Mouse (Mus musculus) A20 (cell line): ENCODE data around the gene AC124502.3.

Experiments
- DNase-seq: peaks from one replicate; pipeline ENCODE4 v3.0.0-alpha.2; 2011; ENCODE audit warnings: low read depth, low spot score

The AC124502.3 gene

GRCm38 (mm10) chr19:5038709-5039156, at the start of gene AC124502.3, which contains the start of gene B4gat1:
AC124502.3 (plus strand) TSS chr19:5038891.
B4gat1 (plus strand) TSS chr19:5038826.
- DNase-seq = peak; percentile 94

- peak; percentile 78 for DNase-seq
Observed at GRCm38 (mm10) chr19:4989013-4989412, 49.7 kb upstream of the AC124502.3 start.

GRCm38 (mm10) chr19:4989434-4990255, 49.0 kb upstream of the AC124502.3 start:
- DNase-seq = no peak

- DNase-seq = no peak
Observed at GRCm38 (mm10) chr19:4990256-4990625, 48.5 kb upstream of the AC124502.3 start, which contains the start of gene Npas4. Npas4 (minus strand) TSS chr19:4990316.

- DNase-seq = no peak
Observed at GRCm38 (mm10) chr19:4990716-4991115, 48.0 kb upstream of the AC124502.3 start.

- no peak for DNase-seq
Observed at GRCm38 (mm10) chr19:4992371-4992770, 46.3 kb upstream of the AC124502.3 start.

- no peak for DNase-seq
Observed at GRCm38 (mm10) chr19:4992904-4993303, 45.8 kb upstream of the AC124502.3 start.

GRCm38 (mm10) chr19:4994043-4994442, 44.6 kb upstream of the AC124502.3 start:
- no peak for DNase-seq

- no peak for DNase-seq
Observed at GRCm38 (mm10) chr19:4999445-5000140, 39.1 kb upstream of the AC124502.3 start.

- DNase-seq = peak; percentile 64
Observed at GRCm38 (mm10) chr19:5001666-5002406, 36.9 kb upstream of the AC124502.3 start.

GRCm38 (mm10) chr19:5003644-5004043, 35.0 kb upstream of the AC124502.3 start:
- DNase-seq = peak; percentile 12

- no peak for DNase-seq
Observed at GRCm38 (mm10) chr19:5004925-5005324, 33.8 kb upstream of the AC124502.3 start.

GRCm38 (mm10) chr19:5013138-5013537, 25.6 kb upstream of the AC124502.3 start:
- DNase-seq = no peak

GRCm38 (mm10) chr19:5014961-5015398, 23.7 kb upstream of the AC124502.3 start:
- DNase-seq = peak; percentile 65

GRCm38 (mm10) chr19:5016221-5016742, 22.4 kb upstream of the AC124502.3 start:
- DNase-seq = no peak

- DNase-seq = peak; percentile 78
Observed at GRCm38 (mm10) chr19:5016782-5017181, 21.9 kb upstream of the AC124502.3 start.

GRCm38 (mm10) chr19:5017611-5018010, 21.1 kb upstream of the AC124502.3 start:
- DNase-seq = no peak

- DNase-seq = no peak
Observed at GRCm38 (mm10) chr19:5018191-5018590, 20.5 kb upstream of the AC124502.3 start.

- no peak for DNase-seq
Observed at GRCm38 (mm10) chr19:5021416-5021815, 17.3 kb upstream of the AC124502.3 start.

GRCm38 (mm10) chr19:5023621-5024479, 14.8 kb upstream of the AC124502.3 start, which contains the start of gene Slc29a2:
Slc29a2 (plus strand) TSS chr19:5023860.
- DNase-seq = peak; percentile 94
